9 mouse cellular contexts compared by ENCODE assay signal in the genomic region with DNA sequence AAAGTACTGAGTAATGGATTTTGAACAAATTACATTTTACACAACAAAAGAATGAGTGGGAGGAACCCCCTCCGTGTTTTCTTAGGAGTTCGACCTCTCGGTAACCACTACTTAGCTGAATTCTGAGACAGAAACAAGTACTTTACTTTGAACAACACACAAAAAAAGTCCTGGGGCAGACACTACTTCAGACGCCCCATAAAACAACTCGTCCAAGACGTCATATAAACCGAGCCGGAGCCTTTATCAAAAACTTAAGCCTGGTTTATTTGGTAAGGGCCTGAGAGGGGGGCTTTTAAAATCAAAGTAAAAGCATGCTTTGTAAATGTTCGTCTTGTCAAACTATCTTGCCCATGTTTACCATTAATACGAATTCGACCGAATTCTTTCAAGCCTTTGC. TPM values are rescaled to one million over a fixed set of nuclear protein-coding genes. Genes with fewer than 3 reads are reported as not detected.
DNase-seq lines count a peak whose midpoint lies in the region; ATAC-seq and TF ChIP-seq lines count a peak whose summit lies in the region.
"Had no signal": no experiment of that assay in that cellular context is flagged by ENCODE, and none has a peak within 500 bp of the region (broad histone marks: within the 10 kb centered on the region; RNA-seq: fewer than 3 reads in every experiment).

No protein-coding gene starts in this region.

- peak overlapping the region; percentile 80 for H3K4me2 ChIP-seq in hindbrain, embryonic 15.5 days
- peak overlapping the region; percentile 78 for H3K4me2 ChIP-seq in midbrain, embryonic 15.5 days

- no peaks in the 10 kb centered on the region for H3K9me3 ChIP-seq in hindbrain, embryonic 15.5 days
- H3K9me3 ChIP-seq in midbrain, embryonic 15.5 days = no peaks in the 10 kb centered on the region

- H3K27ac ChIP-seq in kidney, adult 2 months (ENCODE audit: insufficient read depth, low read depth, low read length) = no peak overlapping the region
- H3K27ac ChIP-seq in cortical plate, adult 2 months (ENCODE audit: insufficient read depth, low read length) = no peak overlapping the region
- peak overlapping the region; percentile 98 for H3K27ac ChIP-seq in hindbrain, embryonic 15.5 days (replicated peaks)
- peak overlapping the region; percentile 97; the same call in 1 of the 2 replicates for H3K27ac ChIP-seq in midbrain, embryonic 15.5 days

- TF ChIP-seq CTCF in kidney, adult 2 months (conservative IDR thresholded peaks at IDR 0.05; ENCODE audit: insufficient read depth, insufficient read length, low read depth, low read length) = no peak
- no peak for TF ChIP-seq CTCF in cortical plate, adult 2 months (IDR thresholded peaks at IDR 0.05; ENCODE audit: extremely low read depth, insufficient read depth, low read length)

- no peak for DNase-seq in kidney, adult 2 months
- no peak for DNase-seq in kidney, adult 8-10 months
- no peak for DNase-seq in gastrocnemius, postnatal 25 days
- DNase-seq in kidney, adult 9 months = no peak
- DNase-seq in gastrocnemius, postnatal 10 days = no peak
- DNase-seq: thymus, postnatal 36 days had no signal

- peak overlapping the region; percentile 85 for H3K9ac ChIP-seq in hindbrain, embryonic 15.5 days
- peak overlapping the region; percentile 89 for H3K9ac ChIP-seq in midbrain, embryonic 15.5 days

- 17% methylated on average over 12 of the region's 12 CpGs for WGBS in kidney, adult 2 months
- WGBS in hindbrain, embryonic 15.5 days = 2% methylated on average over 12 of the region's 12 CpGs
- 2% methylated on average over 12 of the region's 12 CpGs for WGBS in midbrain, embryonic 15.5 days

- no peak for ATAC-seq in hindbrain, embryonic 15.5 days (ENCODE audit: low FRiP score, low read depth)
- no peak for ATAC-seq in midbrain, embryonic 15.5 days (replicated peaks)

- H3K36me3 ChIP-seq in kidney, adult 2 months (ENCODE audit: control insufficient read depth, insufficient read depth, low read length) = no peaks in the 10 kb centered on the region
- no peaks in the 10 kb centered on the region for H3K36me3 ChIP-seq in hindbrain, embryonic 15.5 days
- no peaks in the 10 kb centered on the region for H3K36me3 ChIP-seq in midbrain, embryonic 15.5 days (replicated peaks)

- peaks cover 8% of the 10 kb centered on the region; the same call in 1 of the 2 replicates for H3K4me1 ChIP-seq in kidney, adult 2 months (ENCODE audit: control insufficient read depth, insufficient read depth, low read length)
- H3K4me1 ChIP-seq in cortical plate, adult 2 months (ENCODE audit: control insufficient read depth, insufficient read depth, low read length) = no peaks in the 10 kb centered on the region; the same call in 1 of the 2 replicates
- peaks cover 47% of the 10 kb centered on the region for H3K4me1 ChIP-seq in hindbrain, embryonic 15.5 days (replicated peaks)
- peaks cover 44% of the 10 kb centered on the region for H3K4me1 ChIP-seq in midbrain, embryonic 15.5 days

- H3K27me3 ChIP-seq in kidney, adult 2 months (replicated peaks; ENCODE audit: control insufficient read depth, insufficient read depth, low read length) = no peaks in the 10 kb centered on the region
- H3K27me3 ChIP-seq in hindbrain, embryonic 15.5 days = no peaks in the 10 kb centered on the region
- no peaks in the 10 kb centered on the region for H3K27me3 ChIP-seq in midbrain, embryonic 15.5 days (replicated peaks)

- H3K4me3 ChIP-seq in kidney, adult 2 months (ENCODE audit: insufficient read depth, low read depth, low read length) = peak overlapping the region; percentile 85; the same call in 1 of the 2 replicates
- peak overlapping the region; percentile 62; the same call in 1 of the 2 replicates for H3K4me3 ChIP-seq in cortical plate, adult 2 months (ENCODE audit: insufficient read depth, low read length)
- H3K4me3 ChIP-seq in hindbrain, embryonic 15.5 days = peak overlapping the region; percentile 92
- peak overlapping the region; percentile 93 for H3K4me3 ChIP-seq in midbrain, embryonic 15.5 days

- no peak for TF ChIP-seq POLR2A in kidney, adult 2 months (IDR thresholded peaks at IDR 0.05; ENCODE audit: low read depth, low read length)
- TF ChIP-seq POLR2A in cortical plate, adult 2 months (IDR thresholded peaks at IDR 0.05; ENCODE audit: extremely low read depth, insufficient read depth, low read length) = no peak

RNA-seq across cellular contexts. Expression of gene Mpzl1, which starts 1.0 kb away (rescaled TPM):
- polyA plus RNA-seq in kidney, adult 2 months (2012; rRNA removed) = 38.6 and 42.0 TPM in 2 replicates
- 41.8 and 43.7 TPM in 2 replicates for polyA plus RNA-seq in cortical plate, adult 2 months (2012; rRNA removed)
- polyA plus RNA-seq in hindbrain, embryonic 15.5 days (2015; fragmentation: Nextera tagmentation; extraction: Ambion mirVana) = 156 TPM in 2 replicates
- 156 and 168 TPM in 2 replicates for polyA plus RNA-seq in midbrain, embryonic 15.5 days (2015; fragmentation: Nextera tagmentation; extraction: Ambion mirVana)
- total RNA-seq in gastrocnemius, postnatal 25 days (2021) = 10 to 100 TPM in 1 of 2 experiments, 1 to 10 TPM in 1; 9.2 to 10.1 TPM
- total RNA-seq in gastrocnemius, postnatal 10 days (2021) = 10 to 100 TPM; 34.6 to 46.9 TPM

Comparison
In these comparisons a context has a peak if more than half of its experiments do, and no peak if none do; other contexts are left out.
1. H3K27ac ChIP-seq: peak in hindbrain, embryonic 15.5 days (single experiment) and midbrain, embryonic 15.5 days (single experiment); none in kidney, adult 2 months (single experiment) and cortical plate, adult 2 months (single experiment).
2. Peak in every context shown above with its lines, with median percentiles within 50 percentile points of each other: H3K4me3 ChIP-seq.